Mouse (Mus musculus) neural tube, embryonic 15.5 days (tissue): ENCODE results near the gene Git2. TPM values are rescaled to one million over a fixed set of nuclear protein-coding genes. Genes with fewer than 3 reads are reported as not detected.
A peak's percentile ranks its signal among the peaks of the same experiment; 100 is the strongest.

Source experiments
- ATAC-seq: fragments of 200-750 bp; cut with Nextera tagmentation; 2 replicates; pipeline ENCODE4 v1.8.0; 2017; ENCODE audit warnings: mild to moderate bottlenecking, moderate TSS enrichment, moderate library complexity; ENCODE audit not compliant: low FRiP score
- H3K27ac ChIP-seq: fragments of 300-500 bp; sonication (generic); replicated peaks from 2 replicates; pipeline ENCODE4 v1.5.1; 2015; ENCODE audit warnings: mild to moderate bottlenecking, inconsistent platforms
- H3K27me3 ChIP-seq: fragments of 300-500 bp; sonication (generic); replicated peaks from 2 replicates; pipeline ENCODE4 v1.6.1; 2015; ENCODE audit warnings: inconsistent platforms
- H3K36me3 ChIP-seq: fragments of 300-500 bp; sonication (generic); 2 replicates; pipeline ENCODE4 v1.6.1; 2015; ENCODE audit warnings: inconsistent platforms
- H3K4me1 ChIP-seq: fragments of 300-500 bp; sonication (generic); 2 replicates; pipeline ENCODE4 v1.6.1; 2015; ENCODE audit warnings: inconsistent platforms
- H3K4me2 ChIP-seq: fragments of 300-500 bp; sonication (generic); 2 replicates; pipeline ENCODE4 v1.6.1; 2015; ENCODE audit warnings: inconsistent platforms, mild to moderate bottlenecking, moderate library complexity
- H3K4me3 ChIP-seq: fragments of 300-500 bp; sonication (generic); replicated peaks from 2 replicates; pipeline ENCODE4 v1.5.1; 2015; ENCODE audit warnings: mild to moderate bottlenecking, inconsistent platforms
- H3K9ac ChIP-seq: fragments of 300-500 bp; sonication (generic); replicated peaks from 2 replicates; pipeline ENCODE4 v1.6.1; 2015; ENCODE audit warnings: mild to moderate bottlenecking, inconsistent platforms
- H3K9me3 ChIP-seq: fragments of 300-500 bp; sonication (generic); replicated peaks from 2 replicates; pipeline ENCODE4 v1.6.1; 2016; ENCODE audit warnings: inconsistent platforms
- WGBS: fragments of 180-500 bp; shearing (Covaris S2); methylation state at CpG from one replicate; pipeline ENCODE4 v1.1.7; 2015; ENCODE audit warnings: mixed read lengths; 5-methylcytosine and 5-hydroxymethylcytosine counted together
- polyA plus RNA-seq: library from polyadenylated mRNA; unstranded; fragments of >200 nt; fragmentation: Nextera tagmentation; extraction: Ambion mirVana; gene quantifications from 2 replicates; pipeline ENCODE4 v1.2.1, GENCODE M21; 2015

The Git2 gene
- polyA plus RNA-seq, 1 experiment from 2014 or later = 47.7 TPM

- Histone ChIP-seq H3K9ac (peak within 1 kb of the TSS; percentile 100), H3K27me3 (no peaks in the 10 kb centered on the region), H3K4me2 (peak within 1 kb of the TSS; percentile 88), H3K4me3 (peak within 1 kb of the TSS; percentile 99), H3K27ac (peak within 1 kb of the TSS; percentile 99), H3K9me3 (no peaks in the 10 kb centered on the region), H3K4me1 (peaks cover 63% of the 10 kb centered on the region), H3K36me3 (no peaks in the 10 kb centered on the region)
- under 1% methylated on average over 73 of the region's 73 CpGs for WGBS
- ATAC-seq = peak; percentile 81
These were observed 790 bp downstream of the Git2 start, which contains the start of gene Ankrd13a for GRCm38 (mm10) chr5:114774403-114775051. TSS of gene Ankrd13a (plus strand) at chr5:114774677.

- 1% methylated on average over 11 of the region's 11 CpGs for WGBS
These were observed 1.5 kb downstream of the Git2 start for GRCm38 (mm10) chr5:114773780-114774179.

GRCm38 (mm10) chr5:114773211-114773710 is 2.1 kb downstream of the Git2 start:
- peak; percentile 85 for ATAC-seq
- no peaks in the 10 kb centered on the region for H3K9me3 ChIP-seq
- no peaks in the 10 kb centered on the region for H3K36me3 ChIP-seq
- peak overlapping the region; percentile 100 for H3K9ac ChIP-seq
- peaks cover 59% of the 10 kb centered on the region for H3K4me1 ChIP-seq
- peak overlapping the region; percentile 99 for H3K4me3 ChIP-seq
- peak overlapping the region; percentile 88 for H3K4me2 ChIP-seq
- H3K27me3 ChIP-seq = no peaks in the 10 kb centered on the region
- peak overlapping the region; percentile 99 for H3K27ac ChIP-seq
- under 1% methylated on average over 39 of the region's 52 CpGs for WGBS

More at GRCm38 (mm10) chr5:114773780-114774179, 1.5 kb downstream of the Git2 start:
- Histone ChIP-seq H3K36me3 (no peaks in the 10 kb centered on the region), H3K27me3 (no peaks in the 10 kb centered on the region), H3K4me2 (peak overlapping the region; percentile 88), H3K27ac (peak overlapping the region; percentile 99), H3K9me3 (no peaks in the 10 kb centered on the region), H3K4me1 (peaks cover 63% of the 10 kb centered on the region), H3K9ac (peak overlapping the region; percentile 100), H3K4me3 (peak overlapping the region; percentile 99)
- peak; percentile 7; the same call in 1 of the 2 replicates for ATAC-seq

- Histone ChIP-seq H3K4me1 (peaks cover 52% of the 10 kb centered on the region), H3K4me2 (peak overlapping the region; percentile 88)
These were observed 2.7 kb downstream of the Git2 start for GRCm38 (mm10) chr5:114772456-114773203.

GRCm38 (mm10) chr5:114771796-114772195 is 3.5 kb downstream of the Git2 start:
- Histone ChIP-seq H3K36me3 (no peaks in the 10 kb centered on the region), H3K4me2 (peak overlapping the region; percentile 88), H3K27me3 (no peaks in the 10 kb centered on the region), H3K4me1 (peaks cover 44% of the 10 kb centered on the region), H3K9me3 (no peaks in the 10 kb centered on the region), H3K4me3 (peak overlapping the region; percentile 99), H3K27ac (no peak overlapping the region), H3K9ac (no peak overlapping the region)
- WGBS = 61% methylated on average over 8 of the region's 8 CpGs
- no peak for ATAC-seq

More at GRCm38 (mm10) chr5:114772456-114773203, 2.7 kb downstream of the Git2 start:
- H3K9me3 ChIP-seq = no peaks in the 10 kb centered on the region
- peak overlapping the region; percentile 100 for H3K9ac ChIP-seq
- H3K4me3 ChIP-seq = peak overlapping the region; percentile 99
- ATAC-seq = peak; percentile 51
- H3K27me3 ChIP-seq = no peaks in the 10 kb centered on the region
- 1% methylated on average over 44 of the region's 57 CpGs for WGBS
- no peaks in the 10 kb centered on the region for H3K36me3 ChIP-seq
- peak overlapping the region; percentile 99 for H3K27ac ChIP-seq

GRCm38 (mm10) chr5:114769786-114770185 is 5.5 kb downstream of the Git2 start:
- Histone ChIP-seq H3K27ac (no peak overlapping the region), H3K9ac (no peak overlapping the region), H3K4me3 (no peak overlapping the region), H3K9me3 (no peaks in the 10 kb centered on the region), H3K4me2 (no peak overlapping the region), H3K27me3 (no peaks in the 10 kb centered on the region), H3K4me1 (peaks cover 31% of the 10 kb centered on the region), H3K36me3 (peaks cover 12% of the 10 kb centered on the region)
- ATAC-seq = no peak
- 94% methylated on average over 8 of the region's 8 CpGs for WGBS

- Histone ChIP-seq H3K27me3 (no peaks in the 10 kb centered on the region), H3K36me3 (peaks cover 35% of the 10 kb centered on the region), H3K27ac (no peak overlapping the region), H3K4me3 (no peak overlapping the region), H3K4me1 (peaks cover 23% of the 10 kb centered on the region), H3K9me3 (no peaks in the 10 kb centered on the region), H3K9ac (no peak overlapping the region), H3K4me2 (no peak overlapping the region)
- no peak for ATAC-seq
- 89% methylated on average over 7 of the region's 7 CpGs for WGBS
These were observed 8.1 kb downstream of the Git2 start for GRCm38 (mm10) chr5:114767185-114767584.

- ATAC-seq = no peak
- Histone ChIP-seq H3K27ac (no peak overlapping the region), H3K9ac (no peak overlapping the region), H3K9me3 (no peaks in the 10 kb centered on the region), H3K36me3 (peaks cover 40% of the 10 kb centered on the region), H3K27me3 (no peaks in the 10 kb centered on the region), H3K4me2 (no peak overlapping the region), H3K4me3 (no peak overlapping the region), H3K4me1 (peaks cover 18% of the 10 kb centered on the region)
- WGBS = 91% methylated on average over 8 of the region's 8 CpGs
These were observed 8.6 kb downstream of the Git2 start for GRCm38 (mm10) chr5:114766686-114767085.

- H3K27ac ChIP-seq = no peak overlapping the region
- no peak for ATAC-seq
- H3K36me3 ChIP-seq = peaks cover 53% of the 10 kb centered on the region
- peaks cover 3% of the 10 kb centered on the region; the same call in 1 of the 2 replicates for H3K4me1 ChIP-seq
- WGBS = 77% methylated on average over 18 of the region's 18 CpGs
- H3K4me3 ChIP-seq = no peak overlapping the region
- no peaks in the 10 kb centered on the region for H3K27me3 ChIP-seq
- H3K9ac ChIP-seq = no peak overlapping the region
- no peak overlapping the region for H3K4me2 ChIP-seq
- H3K9me3 ChIP-seq = no peaks in the 10 kb centered on the region
These were observed 10.2 kb downstream of the Git2 start for GRCm38 (mm10) chr5:114764812-114765735.

GRCm38 (mm10) chr5:114761980-114762379 is 13.3 kb downstream of the Git2 start:
- Histone ChIP-seq H3K27me3 (no peaks in the 10 kb centered on the region), H3K36me3 (peaks cover 70% of the 10 kb centered on the region), H3K27ac (no peak overlapping the region), H3K9me3 (no peaks in the 10 kb centered on the region), H3K4me2 (no peak overlapping the region), H3K4me3 (no peak overlapping the region), H3K9ac (no peak overlapping the region), H3K4me1 (no peaks in the 10 kb centered on the region)
- 90% methylated on average over 8 of the region's 8 CpGs for WGBS
- ATAC-seq = no peak

- Histone ChIP-seq H3K9ac (no peak overlapping the region), H3K27me3 (no peaks in the 10 kb centered on the region), H3K9me3 (no peaks in the 10 kb centered on the region), H3K27ac (no peak overlapping the region), H3K4me3 (no peak overlapping the region), H3K4me2 (no peak overlapping the region), H3K36me3 (peaks cover 77% of the 10 kb centered on the region), H3K4me1 (no peaks in the 10 kb centered on the region)
- ATAC-seq = no peak
- WGBS = 90% methylated on average over 5 of the region's 5 CpGs
These were observed 15.7 kb downstream of the Git2 start for GRCm38 (mm10) chr5:114759536-114760090.
